Mouse (Mus musculus): ENCODE measurements at regions not wholly inside any gene's neighbourhood (a gene's known extent, or its start where the extent isn't known, plus 50 kb on each side); places are given as distances from the start of the nearest gene placed in this dataset.

DNA sequence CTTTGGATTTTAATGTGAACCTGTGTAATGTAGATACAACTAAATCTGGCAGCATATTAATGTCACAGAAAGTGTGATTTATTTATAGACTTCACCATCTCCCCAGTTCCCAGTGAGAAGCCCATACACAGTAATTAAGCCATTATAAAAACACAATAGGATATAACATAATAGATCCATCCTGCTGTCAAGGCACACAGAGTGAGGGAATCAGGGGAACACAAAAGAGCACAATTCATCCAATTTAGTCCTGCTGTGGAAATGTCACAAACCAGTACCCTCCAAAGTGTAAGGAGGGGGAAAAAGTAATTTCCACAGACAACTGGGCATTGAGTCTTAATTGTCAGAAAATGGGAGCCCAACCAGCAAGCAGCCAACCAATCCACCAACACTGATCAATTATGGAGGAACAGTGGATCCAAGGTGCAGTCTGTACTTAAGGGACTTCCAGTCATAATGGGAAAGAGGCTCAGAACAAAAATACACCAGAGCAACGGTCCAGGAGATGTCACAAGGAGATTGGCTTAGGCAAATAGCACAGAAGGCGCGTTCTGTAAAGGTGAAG is 336.1 kb downstream of the Cog6 start:
- TF ChIP-seq CTCF (conservative IDR thresholded peaks at IDR 0.05; ENCODE audit: low read length) = no peak
- TF ChIP-seq POU5F1 (IDR thresholded peaks at IDR 0.05; ENCODE audit: borderline replicate concordance, low read length) = no peak
